Mouse (Mus musculus): ENCODE measurements around the gene Rbpj.

The Rbpj gene

GRCm38 (mm10) chr5:53676671-53677070 is 210.7 kb downstream of the Rbpj start:
- DNase-seq = no peak

GRCm38 (mm10) chr5:53678036-53678767 is 212.2 kb downstream of the Rbpj start:
- DNase-seq = no peak

DNA sequence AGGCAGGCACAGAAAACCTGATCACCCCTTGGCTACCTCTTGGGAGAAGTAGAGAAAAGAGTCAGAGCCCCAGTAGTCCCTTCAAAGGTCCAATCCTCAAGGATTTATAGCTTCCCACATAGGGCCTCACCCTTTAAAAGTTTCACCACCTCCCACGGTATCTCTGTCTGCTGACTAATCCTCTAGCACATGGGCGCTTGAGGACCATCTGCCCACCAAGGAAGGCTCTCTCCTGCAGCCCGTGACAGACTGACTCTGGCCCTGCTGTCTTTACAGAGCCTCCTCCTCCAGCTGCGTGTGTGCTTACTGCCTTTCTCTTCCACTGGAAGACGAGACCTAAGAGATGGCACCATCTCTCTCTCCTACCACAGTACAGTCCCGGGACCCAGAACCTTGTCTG is 213.7 kb downstream of the Rbpj start:
- no peak for DNase-seq

DNA sequence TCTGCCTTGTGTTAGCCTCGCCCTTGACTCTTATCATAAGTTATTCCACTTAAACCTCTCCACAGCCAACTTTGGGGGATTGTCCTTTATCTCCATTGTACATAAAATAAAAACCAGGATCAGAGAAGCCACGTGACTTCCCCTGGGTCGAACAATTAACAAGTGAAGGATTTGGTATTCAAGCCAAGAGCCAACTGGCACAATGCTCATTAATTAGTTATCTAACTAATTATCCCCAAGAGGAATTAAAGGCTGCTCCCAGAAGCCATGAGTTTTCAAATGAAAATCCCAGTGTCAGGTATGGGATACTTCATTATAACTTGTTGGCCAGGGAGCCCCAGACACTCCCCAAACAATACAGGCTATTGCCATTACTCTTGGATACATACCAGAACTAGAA is 218.0 kb downstream of the Rbpj start:
- no peak for DNase-seq

- no peak for DNase-seq
Measured at GRCm38 (mm10) chr5:53684417-53684816, 218.5 kb downstream of the Rbpj start.

GRCm38 (mm10) chr5:53685623-53686022 is 219.7 kb downstream of the Rbpj start:
- DNase-seq = no peak

DNA sequence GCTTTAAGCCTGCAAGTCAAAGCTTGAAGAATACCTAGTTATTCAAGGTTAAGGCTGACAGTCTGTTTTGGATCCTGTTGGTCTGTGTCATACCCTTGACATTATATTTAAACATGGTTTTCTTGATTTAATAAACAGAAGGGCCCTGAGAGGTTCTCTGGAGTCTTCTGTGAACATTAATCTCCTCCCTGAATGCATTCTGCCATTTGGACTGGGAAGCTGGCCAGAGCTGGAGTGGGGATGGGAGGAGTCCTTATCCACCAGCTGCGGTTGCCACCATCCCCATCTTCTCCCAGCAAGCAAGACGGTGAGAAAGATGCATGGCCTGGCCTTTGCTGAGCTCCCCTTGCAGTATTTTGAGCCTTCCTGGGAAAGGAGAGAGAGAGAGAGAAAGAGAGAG is 220.4 kb downstream of the Rbpj start:
- no peak for DNase-seq

GRCm38 (mm10) chr5:53688326-53688725 is 222.4 kb downstream of the Rbpj start:
- DNase-seq = no peak

DNA sequence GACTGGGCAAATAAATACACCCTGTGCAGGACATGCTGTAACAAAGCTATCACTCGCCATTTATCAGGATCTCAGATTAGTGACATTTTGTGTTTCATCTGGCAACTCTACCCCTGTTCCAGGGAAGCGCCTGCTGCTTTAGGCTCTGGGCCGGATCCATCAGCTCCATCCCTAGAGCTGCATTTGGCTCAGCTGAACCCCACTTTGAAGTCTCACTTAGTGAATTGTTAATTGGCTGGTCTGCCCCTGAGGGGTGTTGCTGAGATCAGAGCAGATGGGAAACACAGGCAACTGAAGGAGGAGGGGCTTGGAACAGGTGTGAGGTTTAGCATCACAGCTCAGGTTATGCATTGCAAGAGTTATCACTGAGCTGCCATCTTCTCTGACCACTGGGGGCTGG is 225.6 kb downstream of the Rbpj start:
- no peak for DNase-seq

DNA sequence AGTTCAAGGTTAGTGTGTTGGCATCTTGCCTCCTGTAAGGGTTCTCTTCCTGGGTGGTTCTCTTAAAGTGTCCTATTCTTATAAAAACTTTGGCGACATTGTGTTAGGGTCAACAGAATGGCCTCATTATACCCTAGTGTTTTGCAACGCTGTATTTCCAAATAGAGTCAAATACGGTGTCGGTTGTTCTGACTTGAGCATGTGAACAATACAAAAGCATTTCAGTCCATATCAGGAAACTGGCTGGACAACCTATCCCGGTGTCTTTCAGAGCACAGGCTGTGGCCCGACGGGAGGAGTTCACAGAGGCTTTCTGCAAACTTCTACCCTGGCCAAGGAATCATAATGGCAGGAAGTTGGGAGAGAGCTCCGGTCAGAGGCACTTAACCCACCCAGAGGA is 226.1 kb downstream of the Rbpj start:
- DNase-seq = no peak

DNA sequence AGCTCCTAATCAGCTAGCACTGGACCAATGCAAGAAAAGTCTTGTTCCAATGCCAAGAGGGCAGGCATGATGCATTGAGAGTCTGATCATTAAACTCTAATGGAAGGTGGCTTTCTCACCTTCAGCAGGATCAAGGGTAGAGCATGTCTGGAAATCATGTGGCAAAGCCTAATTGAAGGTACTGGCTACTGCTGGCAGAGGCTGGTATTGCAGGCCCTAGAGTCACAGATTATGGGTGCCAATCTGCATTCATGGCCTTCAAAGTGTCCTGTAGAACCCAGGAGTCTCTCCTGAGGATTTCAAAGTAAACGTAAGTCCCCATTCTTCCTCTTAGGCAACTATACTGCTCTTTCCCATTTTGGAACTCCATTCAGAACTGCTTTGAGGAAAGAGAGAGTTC is 226.7 kb downstream of the Rbpj start:
- no peak for DNase-seq

GRCm38 (mm10) chr5:53696701-53697100 is 230.7 kb downstream of the Rbpj start:
- no peak for DNase-seq

- no peak for DNase-seq
Measured at GRCm38 (mm10) chr5:53697794-53698193, 231.8 kb downstream of the Rbpj start.

GRCm38 (mm10) chr5:53702686-53703085 is 236.7 kb downstream of the Rbpj start:
- DNase-seq = no peak

All from cerebellum, adult 8-10 months (tissue).